ENCODE assay signal across 7 mouse cellular contexts in the genomic region with DNA sequence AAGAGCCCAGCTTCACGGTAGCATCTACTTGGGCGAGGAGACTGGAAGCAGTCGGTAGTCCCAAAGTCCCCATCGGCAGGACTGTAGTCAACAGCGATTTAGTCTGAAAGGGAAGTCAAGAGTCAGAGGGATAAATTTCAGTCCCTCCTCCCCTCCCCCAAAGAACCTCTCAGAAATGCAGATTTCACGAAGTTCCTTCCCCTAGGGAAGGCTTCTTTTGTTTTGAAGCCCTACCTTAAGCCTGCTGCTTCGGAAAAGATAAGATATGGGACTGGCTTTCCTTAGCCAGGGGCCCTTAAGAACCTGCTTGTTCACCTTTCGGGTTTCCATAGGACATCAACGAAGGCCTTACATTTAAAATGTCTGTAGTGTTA. TPM values are rescaled to one million over a fixed set of nuclear protein-coding genes. Genes with fewer than 3 reads are reported as not detected.
DNase-seq lines count a peak whose midpoint lies in the region; ATAC-seq and TF ChIP-seq lines count a peak whose summit lies in the region.

No protein-coding gene starts in this region.

- TF ChIP-seq CTCF in spleen, adult 2 months (IDR thresholded peaks at IDR 0.05; ENCODE audit: extremely low read depth, insufficient read depth, insufficient read length, insufficient replicate concordance) = no peak

- no peak for DNase-seq in spleen, adult 2 months (ENCODE audit: low read depth in 1 of 2, low spot score in 2 of 2)
- no peak for DNase-seq in spleen, postnatal 36 days (ENCODE audit: low spot score in 2 of 2)
- no peak for DNase-seq in forebrain, embryonic 14.5 days (ENCODE audit: low spot score)
- peak; percentile 8 for DNase-seq in liver, embryonic 13.5 days
- no peak for DNase-seq in frontal cortex, postnatal 25 days (ENCODE audit: low spot score in 2 of 2)
- no peak for DNase-seq in thymus, postnatal 14 days
- no peak for DNase-seq in layer of hippocampus, postnatal 36 days

- no peak for ATAC-seq in forebrain, embryonic 14.5 days
- peak; percentile 49 for ATAC-seq in liver, embryonic 13.5 days (ENCODE audit: low read depth)

- peaks cover 9% of the 10 kb centered on the region for H3K4me1 ChIP-seq in spleen, adult 2 months (ENCODE audit: control insufficient read depth, insufficient read depth, insufficient read length)
- peaks cover 9% of the 10 kb centered on the region for H3K4me1 ChIP-seq in forebrain, embryonic 14.5 days (ENCODE audit: control insufficient read depth, insufficient read depth, low read length)
- H3K4me1 ChIP-seq in liver, embryonic 13.5 days (replicated peaks) = peaks cover 25% of the 10 kb centered on the region

- peaks cover 20% of the 10 kb centered on the region for H3K27me3 ChIP-seq in spleen, adult 2 months (ENCODE audit: control insufficient read depth, insufficient read depth, low read length)
- H3K27me3 ChIP-seq in forebrain, embryonic 14.5 days (replicated peaks; ENCODE audit: control insufficient read depth, insufficient read depth, low read length) = peaks cover 12% of the 10 kb centered on the region
- H3K27me3 ChIP-seq in liver, embryonic 13.5 days = peaks cover 46% of the 10 kb centered on the region

- H3K9ac ChIP-seq in forebrain, embryonic 14.5 days (ENCODE audit: low read length) = no peak overlapping the region
- H3K9ac ChIP-seq in liver, embryonic 13.5 days = peak overlapping the region; percentile 69; the same call in 1 of the 2 replicates

- 33% methylated on average over 9 of the region's 9 CpGs for WGBS in spleen, adult 2 months
- 15% methylated on average over 9 of the region's 9 CpGs for WGBS in forebrain, embryonic 14.5 days
- WGBS in liver, embryonic 13.5 days (ENCODE audit: insufficient replicate concordance) = 9% methylated on average over 9 of the region's 9 CpGs

- H3K27ac ChIP-seq in spleen, adult 2 months (ENCODE audit: insufficient read depth, low read length) = no peak overlapping the region
- H3K27ac ChIP-seq in forebrain, embryonic 14.5 days (ENCODE audit: low read depth, low read length) = no peak overlapping the region
- H3K27ac ChIP-seq in liver, embryonic 13.5 days = no peak overlapping the region

- no peaks in the 10 kb centered on the region for H3K9me3 ChIP-seq in forebrain, embryonic 14.5 days (replicated peaks; ENCODE audit: control insufficient read depth, low read length)
- no peaks in the 10 kb centered on the region for H3K9me3 ChIP-seq in liver, embryonic 13.5 days (replicated peaks)

- peak overlapping the region; percentile 61; the same call in 1 of the 2 replicates for H3K4me3 ChIP-seq in spleen, adult 2 months (ENCODE audit: extremely low read depth, insufficient read depth, insufficient read length)
- peak overlapping the region; percentile 75 for H3K4me3 ChIP-seq in forebrain, embryonic 14.5 days (ENCODE audit: low read depth, low read length)
- peak overlapping the region; percentile 73 for H3K4me3 ChIP-seq in liver, embryonic 13.5 days (replicated peaks)

- TF ChIP-seq POLR2A in spleen, adult 2 months (IDR thresholded peaks at IDR 0.05; ENCODE audit: low read depth, low read length) = no peak

- H3K4me2 ChIP-seq in forebrain, embryonic 14.5 days (ENCODE audit: low read length) = peak overlapping the region; percentile 100
- H3K4me2 ChIP-seq in liver, embryonic 13.5 days = peak overlapping the region; percentile 98

- no peaks in the 10 kb centered on the region for H3K36me3 ChIP-seq in spleen, adult 2 months (ENCODE audit: control insufficient read depth, insufficient read depth, low read length)
- no peaks in the 10 kb centered on the region for H3K36me3 ChIP-seq in forebrain, embryonic 14.5 days (ENCODE audit: control insufficient read depth, insufficient read depth, low read length)
- no peaks in the 10 kb centered on the region for H3K36me3 ChIP-seq in liver, embryonic 13.5 days

RNA-seq across cellular contexts. Expression of a gene that starts 0.7 kb away (rescaled TPM):
- 1.5 and 1.8 TPM in 2 replicates for polyA plus RNA-seq in spleen, adult 2 months (2012; rRNA removed)
- polyA plus RNA-seq in forebrain, embryonic 14.5 days (2014; fragmentation: Nextera tagmentation; extraction: Ambion mirVana) = 3.1 and 3.5 TPM in 2 replicates
- polyA plus RNA-seq in liver, embryonic 13.5 days (2015; fragmentation: Nextera tagmentation; extraction: Ambion mirVana) = 6.9 and 8.9 TPM in 2 replicates
- 10 to 100 TPM in 1 of 2 experiments, 1 to 10 TPM in 1; 8.8 to 10.2 TPM for total RNA-seq in layer of hippocampus, postnatal 36 days (2021)

RNA-seq across cellular contexts. Expression of a gene that starts 36.8 kb away (rescaled TPM):
- polyA plus RNA-seq in spleen, adult 2 months (2012; rRNA removed) = 4.7 and 4.9 TPM in 2 replicates
- polyA plus RNA-seq in forebrain, embryonic 14.5 days (2014; fragmentation: Nextera tagmentation; extraction: Ambion mirVana) = 7.9 and 8.7 TPM in 2 replicates
- polyA plus RNA-seq in liver, embryonic 13.5 days (2015; fragmentation: Nextera tagmentation; extraction: Ambion mirVana) = 21.6 and 25.1 TPM in 2 replicates
- total RNA-seq in layer of hippocampus, postnatal 36 days (2021) = 10 to 100 TPM; 16.6 to 19.7 TPM
